Mouse (Mus musculus): Measurements from ENCODE around the gene Ggt6. TPM values are rescaled to one million over a fixed set of nuclear protein-coding genes. Genes with fewer than 3 reads are reported as not detected.

Gene Ggt6
- polyA plus RNA-seq, 1 experiment from 2014 or later, result 0.10 TPM

GRCm38 (mm10) chr11:72471381-72471780 lies 36.1 kb downstream of the Ggt6 start:
- Histone ChIP-seq H3K36me3 (replicated peaks) (no peaks in the 10 kb centered on the region), H3K4me1 (peaks cover 76% of the 10 kb centered on the region), H3K27me3 (replicated peaks; ENCODE audit: low read depth, poor library complexity, severe bottlenecking) (no peaks in the 10 kb centered on the region), H3K27ac (replicated peaks) (no peak overlapping the region; the same call in 1 of the 2 replicates), H3K4me3 (no peak overlapping the region), H3K9me3 (no peaks in the 10 kb centered on the region)
- no peak for DNase-seq (ENCODE audit: low spot score)
- WGBS, result 87% methylated on average over 6 of the region's 6 CpGs

GRCm38 (mm10) chr11:72473540-72473939 lies 38.2 kb downstream of the Ggt6 start:
- Histone ChIP-seq H3K36me3 (replicated peaks) (no peaks in the 10 kb centered on the region), H3K27me3 (replicated peaks; ENCODE audit: low read depth, poor library complexity, severe bottlenecking) (no peaks in the 10 kb centered on the region), H3K4me1 (peaks cover 74% of the 10 kb centered on the region), H3K9me3 (no peaks in the 10 kb centered on the region), H3K27ac (replicated peaks) (peak overlapping the region; percentile 54), H3K4me3 (no peak overlapping the region)
- WGBS, result 85% methylated on average over 4 of the region's 4 CpGs
- DNase-seq (ENCODE audit: low spot score), result peak; percentile 44

- H3K4me1 ChIP-seq, result peaks cover 68% of the 10 kb centered on the region
These were observed 39.6 kb downstream of the Ggt6 start for GRCm38 (mm10) chr11:72474926-72475325.

DNA sequence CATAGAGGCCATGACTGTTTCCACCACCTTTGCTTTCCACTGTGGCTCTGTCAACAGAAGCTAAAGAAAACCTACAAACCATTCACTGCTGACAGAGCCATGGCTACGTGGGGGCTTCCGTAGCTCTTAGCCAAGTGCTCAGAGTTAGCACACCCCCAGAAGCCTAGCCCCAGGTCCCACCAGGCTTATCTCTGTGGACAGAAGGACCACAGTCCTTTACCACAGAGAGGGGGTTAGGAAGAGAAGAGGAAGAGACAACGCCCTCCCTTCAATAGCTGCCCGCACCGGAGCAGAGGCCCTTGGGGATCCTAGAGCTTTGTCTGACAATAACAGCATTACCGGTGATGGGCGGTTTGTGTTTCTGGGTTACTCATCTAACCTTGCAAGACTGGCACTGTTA lies 40.1 kb downstream of the Ggt6 start:
- 75% methylated on average over 7 of the region's 7 CpGs for WGBS
- Histone ChIP-seq H3K9me3 (no peaks in the 10 kb centered on the region), H3K4me1 (peaks cover 63% of the 10 kb centered on the region), H3K4me3 (no peak overlapping the region), H3K27me3 (replicated peaks; ENCODE audit: low read depth, poor library complexity, severe bottlenecking) (no peaks in the 10 kb centered on the region), H3K27ac (replicated peaks) (peak overlapping the region; percentile 52), H3K36me3 (replicated peaks) (no peaks in the 10 kb centered on the region)
- DNase-seq (ENCODE audit: low spot score), result no peak

More at GRCm38 (mm10) chr11:72474926-72475325, 39.6 kb downstream of the Ggt6 start:
- DNase-seq (ENCODE audit: low spot score), result no peak
- WGBS, result 75% methylated on average over 3 of the region's 3 CpGs
- H3K9me3 ChIP-seq, result no peaks in the 10 kb centered on the region
- H3K27ac ChIP-seq (replicated peaks), result peak overlapping the region; percentile 52
- no peaks in the 10 kb centered on the region for H3K27me3 ChIP-seq (replicated peaks; ENCODE audit: low read depth, poor library complexity, severe bottlenecking)
- H3K36me3 ChIP-seq (replicated peaks), result no peaks in the 10 kb centered on the region
- H3K4me3 ChIP-seq, result no peak overlapping the region

DNA sequence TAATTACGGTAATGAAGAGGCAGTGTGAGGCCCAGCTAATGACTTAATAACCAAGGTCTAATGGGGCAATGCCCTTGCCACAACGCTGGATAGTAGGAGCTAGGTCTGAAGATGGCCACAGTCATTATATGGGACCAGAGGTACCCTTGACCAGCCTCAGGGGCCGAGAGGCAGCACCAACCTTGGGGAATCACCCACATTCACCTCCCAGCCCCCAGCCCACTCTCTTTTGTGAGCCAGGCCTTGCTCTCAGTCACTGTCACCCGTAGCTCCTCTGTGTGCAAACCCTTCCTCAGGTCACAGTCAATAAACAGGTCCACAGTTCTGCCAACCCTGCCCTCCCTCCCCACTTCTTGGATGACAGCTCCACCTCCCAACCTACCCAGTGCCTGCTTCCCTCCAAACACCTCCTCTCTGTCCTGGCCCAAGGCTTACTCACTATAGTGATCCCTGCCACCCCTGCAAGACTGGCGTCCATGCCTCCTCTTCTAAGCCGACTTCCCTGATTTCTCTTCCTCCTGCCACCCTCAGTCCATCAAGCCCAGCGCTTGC lies 40.8 kb downstream of the Ggt6 start:
- WGBS, result 76% methylated on average over 7 of the region's 7 CpGs
- Histone ChIP-seq H3K27ac (replicated peaks) (peak overlapping the region; percentile 52), H3K36me3 (replicated peaks) (no peaks in the 10 kb centered on the region), H3K27me3 (replicated peaks; ENCODE audit: low read depth, poor library complexity, severe bottlenecking) (no peaks in the 10 kb centered on the region), H3K4me1 (peaks cover 61% of the 10 kb centered on the region), H3K9me3 (no peaks in the 10 kb centered on the region), H3K4me3 (no peak overlapping the region)
- DNase-seq (ENCODE audit: low spot score), result no peak

DNA sequence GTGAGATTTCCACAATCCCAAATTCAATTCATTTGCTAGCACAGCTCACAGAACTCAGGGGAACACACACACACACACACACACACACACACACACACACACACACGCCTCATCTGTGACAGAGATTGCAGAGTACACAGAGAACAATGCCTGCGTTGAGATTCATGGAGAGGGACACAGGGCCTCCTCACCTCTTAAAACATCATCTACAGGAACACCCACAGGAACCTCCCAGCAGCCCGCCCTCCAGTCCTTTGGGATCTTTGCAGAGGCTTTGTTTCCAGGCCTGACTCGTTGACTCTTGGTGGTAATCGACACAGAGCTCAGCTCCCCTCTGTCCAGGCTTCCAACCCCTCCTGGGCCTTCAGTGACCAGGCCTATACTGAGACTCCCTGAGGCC lies 41.9 kb downstream of the Ggt6 start:
- WGBS, result 41% methylated on average over 5 of the region's 5 CpGs
- Histone ChIP-seq H3K9me3 (no peaks in the 10 kb centered on the region), H3K4me1 (peaks cover 61% of the 10 kb centered on the region), H3K4me3 (no peak overlapping the region), H3K36me3 (replicated peaks) (no peaks in the 10 kb centered on the region), H3K27ac (replicated peaks) (peak overlapping the region; percentile 60), H3K27me3 (replicated peaks; ENCODE audit: low read depth, poor library complexity, severe bottlenecking) (no peaks in the 10 kb centered on the region)
- DNase-seq (ENCODE audit: low spot score), result no peak

DNA sequence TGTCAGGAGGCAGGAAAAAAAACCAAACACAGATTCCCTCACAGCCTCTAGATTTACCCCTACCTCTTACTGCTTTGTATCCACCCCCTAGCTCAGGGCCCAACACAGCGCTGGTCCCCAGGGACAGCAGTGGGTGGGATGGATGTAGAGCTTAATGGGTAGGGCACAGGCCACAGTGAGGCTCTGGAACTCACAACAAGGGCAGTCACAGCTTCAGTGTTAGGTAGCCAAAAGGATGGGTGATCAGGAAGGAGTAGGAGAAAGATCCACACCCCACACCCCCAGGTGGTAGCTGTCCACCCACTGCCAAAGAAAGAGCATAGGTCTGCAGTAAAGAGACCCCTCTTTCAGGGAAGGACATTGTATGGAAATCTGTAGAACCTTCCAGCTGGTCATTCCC lies 42.3 kb downstream of the Ggt6 start:
- Histone ChIP-seq H3K4me1 (peaks cover 57% of the 10 kb centered on the region), H3K4me3 (no peak overlapping the region), H3K27ac (replicated peaks) (no peak overlapping the region), H3K27me3 (replicated peaks; ENCODE audit: low read depth, poor library complexity, severe bottlenecking) (no peaks in the 10 kb centered on the region), H3K9me3 (no peaks in the 10 kb centered on the region), H3K36me3 (replicated peaks) (no peaks in the 10 kb centered on the region)
- DNase-seq (ENCODE audit: low spot score), result no peak
- WGBS, result 88% methylated on average over 1 of the region's 1 CpGs

GRCm38 (mm10) chr11:72478228-72478627 lies 42.9 kb downstream of the Ggt6 start:
- no peaks in the 10 kb centered on the region for H3K36me3 ChIP-seq (replicated peaks)
- H3K9me3 ChIP-seq, result no peaks in the 10 kb centered on the region
- no peaks in the 10 kb centered on the region for H3K27me3 ChIP-seq (replicated peaks; ENCODE audit: low read depth, poor library complexity, severe bottlenecking)
- 66% methylated on average over 6 of the region's 6 CpGs for WGBS
- peaks cover 54% of the 10 kb centered on the region for H3K4me1 ChIP-seq
- no peak overlapping the region for H3K4me3 ChIP-seq
- no peak for DNase-seq (ENCODE audit: low spot score)
- no peak overlapping the region for H3K27ac ChIP-seq (replicated peaks)

GRCm38 (mm10) chr11:72479499-72479898 lies 44.2 kb downstream of the Ggt6 start:
- DNase-seq (ENCODE audit: low spot score), result no peak
- WGBS, result 80% methylated on average over 2 of the region's 2 CpGs
- Histone ChIP-seq H3K4me1 (peaks cover 44% of the 10 kb centered on the region), H3K9me3 (no peaks in the 10 kb centered on the region), H3K27ac (replicated peaks) (no peak overlapping the region), H3K27me3 (replicated peaks; ENCODE audit: low read depth, poor library complexity, severe bottlenecking) (no peaks in the 10 kb centered on the region), H3K4me3 (no peak overlapping the region), H3K36me3 (replicated peaks) (no peaks in the 10 kb centered on the region)

DNA sequence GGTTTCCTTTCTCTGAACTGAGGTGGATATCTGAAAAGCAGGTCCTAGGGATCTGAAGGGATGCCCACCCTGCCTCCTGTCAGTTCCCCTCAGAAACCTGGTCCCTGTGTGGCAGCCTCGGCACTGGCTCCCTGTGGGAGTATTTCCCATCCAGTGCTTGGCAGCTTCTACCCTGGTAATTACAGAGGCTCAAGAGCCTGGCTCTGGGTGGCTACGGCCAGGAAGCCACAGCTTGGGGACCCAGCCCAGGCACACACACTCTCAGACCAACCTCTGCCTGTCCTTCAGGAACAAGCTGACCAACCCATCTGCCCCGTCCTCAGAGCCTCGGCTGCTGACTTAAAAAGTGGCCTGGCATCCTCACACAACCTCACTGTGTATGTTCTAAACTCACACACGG lies 46.0 kb downstream of the Ggt6 start:
- Histone ChIP-seq H3K27me3 (replicated peaks; ENCODE audit: low read depth, poor library complexity, severe bottlenecking) (0 out of 2 replicates have a peak, but pooled peaks cover 9% of the 10 kb centered on the region), H3K27ac (replicated peaks) (peak overlapping the region; percentile 63; the same call in 1 of the 2 replicates), H3K4me3 (no peak overlapping the region), H3K36me3 (replicated peaks) (no peaks in the 10 kb centered on the region), H3K4me1 (peaks cover 43% of the 10 kb centered on the region), H3K9me3 (no peaks in the 10 kb centered on the region)
- no peak for DNase-seq (ENCODE audit: low spot score)
- 76% methylated on average over 5 of the region's 5 CpGs for WGBS

DNA sequence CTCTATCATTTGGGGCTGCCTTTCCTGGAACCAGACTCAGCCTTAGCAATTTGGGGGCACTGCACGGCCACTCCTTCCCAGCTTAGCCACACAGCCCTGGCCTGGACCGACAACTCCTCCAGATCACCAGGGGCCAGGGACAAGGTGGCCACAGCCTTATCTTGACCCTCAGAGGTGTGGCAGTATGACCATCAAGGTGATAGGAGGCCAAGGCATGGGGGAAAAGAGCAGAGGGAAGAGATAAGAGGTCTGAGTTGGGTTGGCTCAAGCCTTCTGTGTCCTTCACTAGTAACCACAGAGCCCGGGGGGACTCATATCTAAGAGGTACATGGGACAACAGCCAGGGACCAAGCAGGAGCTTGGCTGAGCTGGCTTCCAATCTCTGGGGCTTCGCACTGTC lies 46.6 kb downstream of the Ggt6 start:
- DNase-seq (ENCODE audit: low spot score), result no peak
- H3K36me3 ChIP-seq (replicated peaks), result no peaks in the 10 kb centered on the region
- H3K9me3 ChIP-seq, result no peaks in the 10 kb centered on the region
- peaks cover 16% of the 10 kb centered on the region for H3K27me3 ChIP-seq (replicated peaks; ENCODE audit: low read depth, poor library complexity, severe bottlenecking)
- WGBS, result 89% methylated on average over 4 of the region's 4 CpGs
- 0 out of 2 replicates have a peak overlapping the region, but pooled peaks have one; percentile 3 for H3K27ac ChIP-seq (replicated peaks)
- H3K4me3 ChIP-seq, result no peak overlapping the region
- H3K4me1 ChIP-seq, result peaks cover 40% of the 10 kb centered on the region

GRCm38 (mm10) chr11:72484549-72484948 lies 49.2 kb downstream of the Ggt6 start:
- WGBS, result 50% methylated on average over 6 of the region's 6 CpGs
- Histone ChIP-seq H3K4me1 (peaks cover 32% of the 10 kb centered on the region), H3K27ac (replicated peaks) (no peak overlapping the region), H3K4me3 (no peak overlapping the region), H3K36me3 (replicated peaks) (no peaks in the 10 kb centered on the region), H3K9me3 (no peaks in the 10 kb centered on the region), H3K27me3 (replicated peaks; ENCODE audit: low read depth, poor library complexity, severe bottlenecking) (peaks cover 42% of the 10 kb centered on the region)
- no peak for DNase-seq (ENCODE audit: low spot score)

GRCm38 (mm10) chr11:72485157-72485556 lies 49.8 kb downstream of the Ggt6 start:
- Histone ChIP-seq H3K36me3 (replicated peaks) (no peaks in the 10 kb centered on the region), H3K27ac (replicated peaks) (no peak overlapping the region), H3K9me3 (no peaks in the 10 kb centered on the region), H3K27me3 (replicated peaks; ENCODE audit: low read depth, poor library complexity, severe bottlenecking) (peaks cover 48% of the 10 kb centered on the region), H3K4me3 (no peak overlapping the region), H3K4me1 (peaks cover 36% of the 10 kb centered on the region)
- no peak for DNase-seq (ENCODE audit: low spot score)
- 68% methylated on average over 5 of the region's 5 CpGs for WGBS
